Mouse (Mus musculus) stomach, postnatal 0 days (tissue): ENCODE measurements around the gene Adora3. TPM values are rescaled to one million over a fixed set of nuclear protein-coding genes. Genes with fewer than 3 reads are reported as not detected.

Experiments
- ATAC-seq: fragments of 200-750 bp; cut with Nextera tagmentation; 2 replicates; pipeline ENCODE4 v1.8.0; 2017; ENCODE audit not compliant: low FRiP score, low TSS enrichment
- DNase-seq: peaks from one replicate; pipeline ENCODE4 v3.0.0-alpha.2; 2016; ENCODE audit warnings: low spot score
- H3K27ac ChIP-seq: fragments of 300-500 bp; sonication (generic); replicated peaks from 2 replicates; pipeline ENCODE4 v1.5.1; 2014; ENCODE audit warnings: mild to moderate bottlenecking, control low read depth
- H3K27me3 ChIP-seq: fragments of 300-500 bp; sonication (generic); 2 replicates; pipeline ENCODE4 v1.6.1; 2014; ENCODE audit warnings: low read length; ENCODE audit not compliant: control insufficient read depth, insufficient read depth
- H3K36me3 ChIP-seq: fragments of 300-500 bp; sonication (generic); 2 replicates; pipeline ENCODE4 v1.6.1; 2014; ENCODE audit warnings: low read length, mixed read lengths; ENCODE audit not compliant: control insufficient read depth, insufficient read depth
- H3K4me1 ChIP-seq: fragments of 300-500 bp; sonication (generic); replicated peaks from 2 replicates; pipeline ENCODE4 v1.6.1; 2014; ENCODE audit warnings: antibody characterized with exemption; ENCODE audit not compliant: control insufficient read depth, insufficient read depth
- H3K4me2 ChIP-seq: fragments of 300-500 bp; sonication (generic); replicated peaks from 2 replicates; pipeline ENCODE4 v1.6.1; 2014; ENCODE audit warnings: low read depth, mild to moderate bottlenecking, control low read depth, moderate library complexity
- H3K4me3 ChIP-seq: fragments of 300-500 bp; sonication (generic); 2 replicates; pipeline ENCODE4 v1.5.1; 2014; ENCODE audit warnings: low read depth, low read length, control low read depth
- H3K9ac ChIP-seq: fragments of 300-500 bp; sonication (generic); 2 replicates; pipeline ENCODE4 v1.6.1; 2014; ENCODE audit warnings: mild to moderate bottlenecking, low read length, control low read depth, mixed read lengths
- H3K9me3 ChIP-seq: fragments of 300-500 bp; sonication (generic); 2 replicates; pipeline ENCODE4 v1.6.1; 2016; ENCODE audit warnings: low read length; ENCODE audit not compliant: control insufficient read depth
- CTCF ChIP-seq: IDR thresholded peaks from 2 replicates; pipeline ENCODE4 v1.5.1; 2016; ENCODE audit warnings: antibody characterized with exemption, low read depth, mild to moderate bottlenecking, moderate library complexity
- EP300 ChIP-seq: optimal IDR thresholded peaks from 2 replicates; pipeline ENCODE3; 2016; ENCODE audit warnings: antibody characterized with exemption
- WGBS: fragments of 180-500 bp; shearing (Covaris S2); extraction: QIAGEN DNeasy Blood & Tissue Kit; methylation state at CpG from one replicate; pipeline ENCODE4 v1.1.7; 2014; 5-methylcytosine and 5-hydroxymethylcytosine counted together
- polyA plus RNA-seq: library from polyadenylated mRNA; unstranded; fragments of >200 nt; fragmentation: Nextera tagmentation; extraction: Ambion mirVana; gene quantifications from 2 replicates; pipeline ENCODE4 v1.2.1, GENCODE M21; 2015

The Adora3 gene
- polyA plus RNA-seq, 1 experiment from 2014 or later = 0.34 TPM

DNA sequence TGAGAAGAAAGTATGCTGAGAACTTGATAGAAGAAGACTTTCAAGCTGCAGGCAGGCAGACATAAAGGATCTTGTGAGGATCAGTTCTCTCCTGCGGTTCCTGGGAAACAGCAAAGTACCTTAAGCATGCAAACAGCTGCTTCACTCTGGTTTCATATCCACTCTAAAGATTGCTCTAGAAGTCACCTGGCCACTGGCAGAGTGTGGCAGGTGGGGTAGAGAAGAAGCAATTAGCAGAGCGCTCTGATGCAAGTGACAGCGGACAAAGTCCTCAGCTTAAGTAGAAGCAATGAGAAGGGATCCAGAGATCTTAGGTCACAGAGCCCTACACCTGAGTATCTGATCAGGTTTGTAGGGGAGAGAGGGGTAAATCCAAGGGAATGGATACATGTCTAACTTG is 39.1 kb upstream of the Adora3 start:
- Histone ChIP-seq H3K4me2 (no peak overlapping the region), H3K27ac (no peak overlapping the region), H3K4me3 (no peak overlapping the region), H3K9ac (no peak overlapping the region), H3K36me3 (no peaks in the 10 kb centered on the region), H3K4me1 (no peaks in the 10 kb centered on the region), H3K9me3 (no peaks in the 10 kb centered on the region), H3K27me3 (no peaks in the 10 kb centered on the region)
- ATAC-seq = no peak
- no peak for TF ChIP-seq CTCF
- no peak for TF ChIP-seq EP300
- no peak for DNase-seq
- 95% methylated on average over 3 of the region's 3 CpGs for WGBS

DNA sequence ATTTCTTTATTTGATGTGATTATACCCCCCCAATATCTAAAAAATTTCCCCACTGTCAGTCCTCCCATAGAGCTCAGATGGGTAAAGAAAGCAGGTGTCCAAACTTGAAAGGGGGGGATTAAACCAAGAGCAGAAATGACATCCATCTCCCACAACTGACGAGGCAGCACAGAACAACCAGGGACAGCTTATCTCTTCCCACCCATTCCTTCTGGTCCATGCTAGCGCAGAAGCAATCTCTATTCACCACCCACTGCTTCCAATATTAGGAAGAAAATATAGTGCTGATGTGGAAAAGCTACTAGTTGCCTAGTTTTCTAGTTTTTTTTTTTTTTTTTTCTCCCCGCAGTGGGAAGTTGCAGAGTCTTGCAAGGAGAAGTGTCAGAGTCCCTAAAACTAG is 34.8 kb upstream of the Adora3 start:
- ATAC-seq (no peak), DNase-seq (no peak)
- Histone ChIP-seq H3K36me3 (no peaks in the 10 kb centered on the region), H3K4me1 (no peaks in the 10 kb centered on the region), H3K27me3 (no peaks in the 10 kb centered on the region), H3K27ac (no peak overlapping the region), H3K4me2 (no peak overlapping the region), H3K9me3 (no peaks in the 10 kb centered on the region), H3K9ac (no peak overlapping the region), H3K4me3 (no peak overlapping the region)
- 68% methylated on average over 3 of the region's 3 CpGs for WGBS
- TF ChIP-seq CTCF = no peak
- TF ChIP-seq EP300 = no peak

DNA sequence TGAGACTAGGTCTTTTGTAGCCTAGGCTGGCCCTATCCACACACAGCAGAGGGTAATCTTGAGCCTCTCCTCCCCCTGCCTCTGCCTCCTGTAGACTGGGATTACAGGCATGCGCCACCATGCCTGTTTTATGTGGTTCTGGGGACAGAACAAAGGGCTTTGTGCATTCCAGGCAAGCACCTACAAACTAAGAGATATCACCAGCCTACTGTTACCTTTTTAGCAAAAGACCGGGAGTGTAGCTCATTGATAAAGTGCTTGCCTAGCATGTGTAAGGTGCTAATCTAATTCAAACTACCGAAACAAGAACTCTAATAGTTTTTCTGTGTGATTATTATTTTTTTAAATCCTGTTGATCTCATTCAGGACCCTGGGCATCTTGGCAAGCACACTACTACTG is 33.8 kb upstream of the Adora3 start:
- Histone ChIP-seq H3K4me3 (no peak overlapping the region), H3K27ac (no peak overlapping the region), H3K9ac (no peak overlapping the region), H3K4me2 (no peak overlapping the region), H3K4me1 (no peaks in the 10 kb centered on the region), H3K36me3 (no peaks in the 10 kb centered on the region), H3K27me3 (no peaks in the 10 kb centered on the region), H3K9me3 (no peaks in the 10 kb centered on the region)
- DNase-seq (no peak), ATAC-seq (no peak)
- TF ChIP-seq CTCF = no peak
- WGBS = 69% methylated on average over 3 of the region's 3 CpGs

DNA sequence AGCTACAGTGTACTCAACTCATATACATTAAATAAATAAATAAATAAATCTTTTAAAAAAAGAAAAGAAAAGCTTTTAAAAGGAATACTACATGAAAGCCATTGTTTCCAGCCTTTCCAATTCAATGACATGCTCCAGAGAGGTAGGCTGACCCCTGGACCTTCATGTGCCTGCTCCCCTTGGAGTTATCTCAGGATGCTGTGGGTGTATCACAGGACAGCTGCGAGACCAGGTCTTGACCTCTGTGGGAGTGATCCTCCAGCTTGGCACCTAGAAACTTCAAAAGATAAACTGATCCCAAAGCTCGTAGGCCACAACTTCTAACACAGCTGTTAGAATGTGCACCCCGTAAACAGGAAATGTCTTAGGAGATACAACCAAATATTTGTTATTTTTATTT is 32.0 kb upstream of the Adora3 start:
- Histone ChIP-seq H3K36me3 (no peaks in the 10 kb centered on the region), H3K9ac (no peak overlapping the region), H3K27ac (no peak overlapping the region), H3K4me3 (no peak overlapping the region), H3K4me1 (no peaks in the 10 kb centered on the region), H3K9me3 (no peaks in the 10 kb centered on the region), H3K27me3 (no peaks in the 10 kb centered on the region), H3K4me2 (no peak overlapping the region)
- TF ChIP-seq EP300 (no peak), CTCF (no peak)
- WGBS = 73% methylated on average over 3 of the region's 3 CpGs
- no peak for DNase-seq
- ATAC-seq = no peak

DNA sequence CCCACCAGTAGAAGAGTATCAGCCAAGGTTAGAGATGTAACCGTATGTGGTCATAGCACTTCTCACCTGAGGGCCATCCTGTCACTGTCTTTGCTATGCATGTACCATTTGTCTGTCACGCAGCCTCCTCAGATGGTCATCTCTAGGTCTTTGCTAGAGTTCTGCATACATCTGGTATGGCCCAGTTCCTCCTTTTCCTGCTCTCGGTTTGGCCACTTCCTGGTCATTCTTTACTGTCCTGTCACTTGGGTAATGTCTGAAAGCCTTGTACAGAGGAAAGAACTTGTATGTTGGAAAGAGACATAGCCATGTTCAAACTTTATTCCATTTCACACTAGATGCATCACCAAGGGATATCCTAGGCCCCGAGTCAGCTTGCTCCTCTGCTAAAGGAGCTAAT is 30.8 kb upstream of the Adora3 start:
- H3K4me2 ChIP-seq = no peak overlapping the region
- DNase-seq (no peak), ATAC-seq (no peak)
- no peak overlapping the region for H3K27ac ChIP-seq
- H3K9ac ChIP-seq = no peak overlapping the region
- no peak overlapping the region for H3K4me3 ChIP-seq
- H3K27me3 ChIP-seq = no peaks in the 10 kb centered on the region
- WGBS = 88% methylated on average over 4 of the region's 4 CpGs
- H3K36me3 ChIP-seq = no peaks in the 10 kb centered on the region
- TF ChIP-seq EP300 (no peak), CTCF (no peak)
- no peaks in the 10 kb centered on the region for H3K4me1 ChIP-seq
- H3K9me3 ChIP-seq = no peaks in the 10 kb centered on the region

DNA sequence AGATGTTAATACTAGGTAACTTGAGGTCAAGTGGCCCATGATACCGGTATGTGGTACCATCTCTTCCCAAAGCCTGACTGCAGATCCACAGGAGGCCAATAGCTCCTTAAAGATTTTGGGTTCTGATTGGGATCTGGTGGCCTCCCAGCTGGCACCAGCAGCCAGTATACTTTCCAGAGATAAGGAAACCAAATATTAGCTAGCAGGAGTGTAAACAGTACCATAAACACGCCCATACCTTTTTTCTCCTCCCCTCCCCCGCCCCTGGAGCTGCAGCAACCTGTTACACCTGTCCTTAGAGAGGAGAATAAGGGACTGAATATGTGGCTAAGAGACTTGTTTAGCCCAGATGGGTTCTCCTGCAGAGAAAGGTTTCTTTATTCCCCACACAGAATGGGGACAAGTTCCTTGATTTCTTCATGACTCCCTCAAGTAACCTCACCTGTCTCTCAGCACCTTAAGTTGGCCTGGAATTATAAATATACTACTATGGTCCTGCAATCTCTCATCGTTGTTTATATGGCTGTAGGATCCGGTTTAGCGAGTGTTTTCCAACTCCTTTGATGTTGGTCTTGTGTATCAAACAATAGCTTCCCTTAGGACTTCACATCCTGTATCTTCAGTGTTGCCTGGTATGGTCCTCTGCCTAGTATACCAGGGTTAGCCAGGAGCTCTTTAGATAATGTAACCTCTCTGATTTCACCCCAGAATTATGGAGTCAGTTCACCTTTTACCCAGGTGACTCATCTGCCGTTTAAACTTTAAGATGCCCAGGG is 24.2 kb upstream of the Adora3 start:
- TF ChIP-seq EP300 = no peak
- TF ChIP-seq CTCF = no peak
- ATAC-seq (peak; percentile 97), DNase-seq (peak; percentile 89)
- H3K36me3 ChIP-seq = no peaks in the 10 kb centered on the region
- no peaks in the 10 kb centered on the region for H3K27me3 ChIP-seq
- WGBS = 29% methylated on average over 7 of the region's 7 CpGs
- H3K9me3 ChIP-seq = no peaks in the 10 kb centered on the region
- H3K4me3 ChIP-seq = no peak overlapping the region
- 0 out of 2 replicates have a peak overlapping the region, but pooled peaks have one; percentile 30 for H3K27ac ChIP-seq
- no peak overlapping the region for H3K9ac ChIP-seq
- H3K4me2 ChIP-seq = no peak overlapping the region
- H3K4me1 ChIP-seq = no peaks in the 10 kb centered on the region
